Mouse (Mus musculus): ENCODE results near the gene A730049H05Rik.

The A730049H05Rik gene

GRCm38 (mm10) chr6:92829148-92829547 lies 12.9 kb downstream of the A730049H05Rik start:
- no peak for DNase-seq

- no peak for DNase-seq
These were observed 14.8 kb downstream of the A730049H05Rik start for GRCm38 (mm10) chr6:92831106-92831505.

GRCm38 (mm10) chr6:92842000-92842399 lies 25.7 kb downstream of the A730049H05Rik start:
- no peak for DNase-seq

GRCm38 (mm10) chr6:92843474-92843873 lies 27.2 kb downstream of the A730049H05Rik start:
- DNase-seq: no peak

- DNase-seq: no peak
These were observed 29.6 kb downstream of the A730049H05Rik start for GRCm38 (mm10) chr6:92845898-92846297.

GRCm38 (mm10) chr6:92846614-92847013 lies 30.3 kb downstream of the A730049H05Rik start:
- DNase-seq: no peak

- no peak for DNase-seq
These were observed 32.9 kb downstream of the A730049H05Rik start for GRCm38 (mm10) chr6:92849208-92849607.

GRCm38 (mm10) chr6:92850250-92850649 lies 34.0 kb downstream of the A730049H05Rik start:
- peak; percentile 55 to 69 for DNase-seq

- DNase-seq: no peak
These were observed 38.6 kb downstream of the A730049H05Rik start for GRCm38 (mm10) chr6:92854873-92855272.

- no peak for DNase-seq
These were observed 41.5 kb downstream of the A730049H05Rik start for GRCm38 (mm10) chr6:92857761-92858160.

- DNase-seq: peak in 1 of 2 experiments; percentile 36
These were observed 42.6 kb downstream of the A730049H05Rik start for GRCm38 (mm10) chr6:92858721-92859510.

- peak in 1 of 2 experiments; percentile 26 for DNase-seq
These were observed 44.1 kb downstream of the A730049H05Rik start for GRCm38 (mm10) chr6:92860285-92860912.

GRCm38 (mm10) chr6:92862599-92862998 lies 46.3 kb downstream of the A730049H05Rik start:
- DNase-seq: no peak

GRCm38 (mm10) chr6:92869089-92869581 lies 52.9 kb downstream of the A730049H05Rik start, which contains the start of gene Gm15737:
Gene Gm15737 (plus strand): TSS chr6:92869357.
- peak; percentile 54 to 62 for DNase-seq

- DNase-seq: peak in 1 of 2 experiments; percentile 51
These were observed 53.4 kb downstream of the A730049H05Rik start for GRCm38 (mm10) chr6:92869582-92870219.

GRCm38 (mm10) chr6:92871813-92872212 lies 55.5 kb downstream of the A730049H05Rik start:
- peak in 1 of 2 experiments; percentile 28 for DNase-seq

GRCm38 (mm10) chr6:92872766-92873165 lies 56.5 kb downstream of the A730049H05Rik start:
- DNase-seq: no peak

GRCm38 (mm10) chr6:92874854-92875253 lies 58.6 kb downstream of the A730049H05Rik start:
- DNase-seq: no peak

GRCm38 (mm10) chr6:92875340-92875739 lies 59.1 kb downstream of the A730049H05Rik start:
- no peak for DNase-seq

GRCm38 (mm10) chr6:92876121-92876520 lies 59.8 kb downstream of the A730049H05Rik start:
- no peak for DNase-seq

GRCm38 (mm10) chr6:92877236-92877635 lies 61.0 kb downstream of the A730049H05Rik start:
- no peak for DNase-seq

GRCm38 (mm10) chr6:92878771-92879170 lies 62.5 kb downstream of the A730049H05Rik start:
- no peak for DNase-seq

- peak in 1 of 2 experiments; percentile 46 for DNase-seq
These were observed 63.5 kb downstream of the A730049H05Rik start for GRCm38 (mm10) chr6:92879700-92880265.

Measured in kidney, postnatal 4 days (tissue).